In the genomic region with DNA sequence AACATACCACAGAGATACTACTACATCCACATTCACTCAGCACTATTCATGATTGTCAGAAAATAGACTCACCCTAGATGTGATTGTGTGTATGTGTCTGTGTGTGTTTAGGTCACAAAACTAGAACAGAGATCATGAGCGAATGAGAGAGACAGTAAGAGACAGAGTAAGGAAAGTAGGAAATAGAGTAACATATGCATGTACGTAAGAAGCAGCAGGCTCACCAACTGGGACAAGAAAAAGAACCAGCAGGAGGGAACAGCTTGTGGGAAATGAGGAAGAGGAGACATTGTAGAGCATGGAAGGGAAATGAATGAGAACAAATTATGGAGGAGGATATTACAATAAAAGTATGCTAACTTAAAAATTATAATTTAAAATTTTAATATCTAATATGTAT, we compare ENCODE assay signal across 18 mouse cellular contexts.
"Had no signal": no experiment of that assay in that cellular context is flagged by ENCODE, and none has a peak within 500 bp of the region (broad histone marks: within the 10 kb centered on the region; RNA-seq: fewer than 3 reads in every experiment).

No protein-coding gene starts in this region.

- H3K9ac ChIP-seq: liver, embryonic 15.5 days; midbrain, embryonic 15.5 days; neural tube, embryonic 12.5 days had no signal

- ATAC-seq: lung, postnatal 0 days; midbrain, embryonic 15.5 days had no signal

- H3K27ac ChIP-seq: kidney, postnatal 0 days; layer of hippocampus, adult 2 months; limb, embryonic 10.5 days; liver, embryonic 15.5 days; macrophage; midbrain, embryonic 15.5 days; neural tube, embryonic 12.5 days had no signal

- H3K36me3 ChIP-seq: limb, embryonic 10.5 days; liver, embryonic 15.5 days; midbrain, embryonic 15.5 days; neural tube, embryonic 12.5 days had no signal

- H3K4me2 ChIP-seq: liver, embryonic 11.5 days; liver, embryonic 15.5 days; midbrain, embryonic 11.5 days; midbrain, embryonic 15.5 days; neural tube, embryonic 12.5 days had no signal

- DNase-seq: kidney, adult 9 months; kidney, postnatal 36 days; lung, adult 2 months; right cerebral cortex, postnatal 4 days; spleen, adult 18-20 months; thymus, adult 18-20 months; thymus, postnatal 14 days had no signal

- H3K4me3 ChIP-seq: layer of hippocampus, adult 2 months; limb, embryonic 10.5 days; liver, embryonic 15.5 days; megakaryocyte, embryonic 14.5 days; midbrain, embryonic 15.5 days; neural tube, embryonic 12.5 days had no signal

- H3K27me3 ChIP-seq: liver, embryonic 15.5 days; megakaryocyte, embryonic 14.5 days; midbrain, embryonic 15.5 days; neural tube, embryonic 12.5 days had no signal

- H3K9me3 ChIP-seq: limb, embryonic 10.5 days; liver, embryonic 15.5 days; midbrain, embryonic 15.5 days; neural tube, embryonic 12.5 days had no signal

- H3K4me1 ChIP-seq: liver, embryonic 15.5 days; megakaryocyte, embryonic 14.5 days; midbrain, embryonic 15.5 days; neural tube, embryonic 12.5 days had no signal
